Mouse (Mus musculus): ENCODE measurements around the gene Sos1. TPM values are rescaled to one million over a fixed set of nuclear protein-coding genes. Genes with fewer than 3 reads are reported as not detected.

Gene Sos1
- total RNA-seq, 2 experiments from 2014 or later = 14.1 to 18.2 TPM

GRCm38 (mm10) chr17:80505766-80506165 lies 25.5 kb upstream of the Sos1 start:
- no peak overlapping the region for H3K4me3 ChIP-seq
- H3K27ac ChIP-seq = no peak overlapping the region
- TF ChIP-seq CTCF (IDR thresholded peaks at IDR 0.05) = no peak
- no peak for DNase-seq
- intact Hi-C loops (cut with DNase I) = no loop called here

- Histone ChIP-seq H3K27ac (no peak overlapping the region), H3K4me3 (no peak overlapping the region)
- intact Hi-C loops (cut with DNase I) = no loop called here
- no peak for DNase-seq
- TF ChIP-seq CTCF (IDR thresholded peaks at IDR 0.05) = no peak
These were observed 25.1 kb upstream of the Sos1 start for GRCm38 (mm10) chr17:80505342-80505741.

- TF ChIP-seq CTCF (IDR thresholded peaks at IDR 0.05) = no peak
- intact Hi-C loops (cut with DNase I) = no loop called here
These were observed 21.5 kb upstream of the Sos1 start for GRCm38 (mm10) chr17:80501805-80502172.

GRCm38 (mm10) chr17:80501037-80501804 lies 21.0 kb upstream of the Sos1 start:
- Histone ChIP-seq H3K4me3 (no peak overlapping the region), H3K27ac (no peak overlapping the region)
- DNase-seq = no peak
- no peak for TF ChIP-seq CTCF (IDR thresholded peaks at IDR 0.05)
- intact Hi-C loops (cut with DNase I) = no loop called here

More at GRCm38 (mm10) chr17:80501805-80502172, 21.5 kb upstream of the Sos1 start:
- DNase-seq = no peak
- Histone ChIP-seq H3K27ac (no peak overlapping the region), H3K4me3 (no peak overlapping the region)

GRCm38 (mm10) chr17:80500025-80500424 lies 19.8 kb upstream of the Sos1 start:
- no peak overlapping the region for H3K4me3 ChIP-seq
- TF ChIP-seq CTCF (IDR thresholded peaks at IDR 0.05) = no peak
- H3K27ac ChIP-seq = no peak overlapping the region
- no peak for DNase-seq
- intact Hi-C loops (cut with DNase I) = no loop called here

- no peak overlapping the region for H3K27ac ChIP-seq
- H3K4me3 ChIP-seq = no peak overlapping the region
- intact Hi-C loops (cut with DNase I) = no loop called here
- no peak for DNase-seq
- TF ChIP-seq CTCF (IDR thresholded peaks at IDR 0.05) = no peak
These were observed 18.5 kb upstream of the Sos1 start for GRCm38 (mm10) chr17:80498600-80499268.

GRCm38 (mm10) chr17:80497183-80497601 lies 16.9 kb upstream of the Sos1 start:
- intact Hi-C loops (cut with DNase I) = no loop called here
- Histone ChIP-seq H3K27ac (no peak overlapping the region), H3K4me3 (no peak overlapping the region)
- no peak for TF ChIP-seq CTCF (IDR thresholded peaks at IDR 0.05)
- DNase-seq = no peak

- H3K27ac ChIP-seq = no peak overlapping the region
- H3K4me3 ChIP-seq = no peak overlapping the region
- no peak for DNase-seq
- intact Hi-C loops (cut with DNase I) = no loop called here
- no peak for TF ChIP-seq CTCF (IDR thresholded peaks at IDR 0.05)
These were observed 16.4 kb upstream of the Sos1 start for GRCm38 (mm10) chr17:80496607-80497170.

- intact Hi-C loops (cut with DNase I) = no loop called here
- H3K4me3 ChIP-seq = no peak overlapping the region
- DNase-seq = no peak
- no peak overlapping the region for H3K27ac ChIP-seq
- no peak for TF ChIP-seq CTCF (IDR thresholded peaks at IDR 0.05)
These were observed 15.9 kb upstream of the Sos1 start for GRCm38 (mm10) chr17:80496185-80496584.

- intact Hi-C loops (cut with DNase I) = no loop called here
- H3K4me3 ChIP-seq = no peak overlapping the region
These were observed 13.6 kb upstream of the Sos1 start for GRCm38 (mm10) chr17:80493891-80494290.

GRCm38 (mm10) chr17:80492811-80493210 lies 12.6 kb upstream of the Sos1 start:
- H3K27ac ChIP-seq = no peak overlapping the region
- DNase-seq = no peak
- TF ChIP-seq CTCF (IDR thresholded peaks at IDR 0.05) = no peak
- no peak overlapping the region for H3K4me3 ChIP-seq
- intact Hi-C loops (cut with DNase I) = no loop called here

More at GRCm38 (mm10) chr17:80493891-80494290, 13.6 kb upstream of the Sos1 start:
- no peak overlapping the region for H3K27ac ChIP-seq
- TF ChIP-seq CTCF (IDR thresholded peaks at IDR 0.05) = no peak
- DNase-seq = no peak

GRCm38 (mm10) chr17:80492274-80492673 lies 12.0 kb upstream of the Sos1 start:
- Histone ChIP-seq H3K27ac (no peak overlapping the region), H3K4me3 (no peak overlapping the region)
- intact Hi-C loops (cut with DNase I) = no loop called here
- no peak for DNase-seq
- no peak for TF ChIP-seq CTCF (IDR thresholded peaks at IDR 0.05)

GRCm38 (mm10) chr17:80490166-80490565 lies 9.9 kb upstream of the Sos1 start:
- DNase-seq = no peak
- Histone ChIP-seq H3K4me3 (no peak overlapping the region), H3K27ac (no peak overlapping the region)
- TF ChIP-seq CTCF (IDR thresholded peaks at IDR 0.05) = no peak
- intact Hi-C loops (cut with DNase I) = no loop called here

Data from gastrocnemius, adult 2 months (tissue).